Mouse (Mus musculus): ENCODE measurements around the gene Retn. TPM values are rescaled to one million over a fixed set of nuclear protein-coding genes. Genes with fewer than 3 reads are reported as not detected.

Retn gene
- total RNA-seq, 2 experiments from 2014 or later = 0.81 to 1.0 TPM

GRCm38 (mm10) chr8:3654726-3655508, 653 bp upstream of the Retn start:
- intact Hi-C loops (cut with DNase I) = no loop called here

DNA sequence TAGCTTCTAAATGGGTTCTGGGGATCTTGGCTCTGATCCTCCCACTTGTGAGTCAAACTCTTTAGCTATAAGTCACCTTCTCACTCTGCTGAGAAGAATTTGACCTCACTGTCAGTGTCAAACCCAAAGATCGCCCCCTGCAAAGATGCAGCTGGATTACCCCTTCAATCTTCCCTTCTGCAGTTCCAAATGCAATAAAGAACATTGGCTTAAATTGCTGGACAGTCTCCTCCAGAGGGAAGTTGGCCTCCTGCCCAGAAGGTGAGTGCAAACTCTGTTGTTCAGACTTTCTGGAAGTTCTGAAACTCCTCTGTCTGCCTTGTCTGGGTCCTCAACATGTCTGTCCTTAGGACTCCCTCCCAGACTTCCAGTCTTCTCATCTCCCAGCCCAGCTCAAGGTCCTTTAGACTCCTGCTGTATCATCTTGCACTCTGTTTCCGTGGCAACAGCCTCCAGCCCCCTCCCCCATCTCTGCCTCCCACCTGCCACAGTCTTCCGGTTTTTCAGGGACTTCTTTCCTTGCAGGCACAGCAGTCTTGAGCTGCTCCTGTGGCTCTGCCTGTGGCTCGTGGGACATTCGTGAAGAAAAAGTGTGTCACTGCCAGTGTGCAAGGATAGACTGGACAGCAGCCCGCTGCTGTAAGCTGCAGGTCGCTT, 1.3 kb downstream of the Retn start:
- intact Hi-C loops (cut with DNase I) = no loop called here

More at GRCm38 (mm10) chr8:3654726-3655508, 653 bp upstream of the Retn start:
- DNase-seq (ENCODE audit: extremely low spot score in 1 of 2, low spot score in 2 of 2) = no peak

DNA sequence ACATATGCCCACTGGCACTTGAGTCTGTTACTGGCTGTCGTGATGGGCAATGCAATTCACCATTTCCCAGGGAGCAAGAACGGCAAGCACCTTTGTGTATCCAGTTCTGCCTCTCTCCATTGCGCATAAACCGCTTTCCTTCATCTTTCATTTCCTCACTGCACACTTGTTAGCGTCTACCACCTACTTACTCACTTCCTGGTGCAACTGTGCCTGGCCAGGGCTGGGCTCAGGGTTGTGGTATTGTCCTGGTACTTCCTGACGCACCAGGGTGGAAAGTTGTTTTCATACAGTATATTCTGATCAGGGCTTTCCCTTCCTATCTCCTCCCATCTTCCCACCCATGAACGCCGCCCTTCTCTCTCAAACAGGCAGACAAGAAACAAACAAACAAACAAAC, 5.3 kb downstream of the Retn start:
- no peak for DNase-seq (ENCODE audit: extremely low spot score in 1 of 2, low spot score in 2 of 2)

More for the DNA sequence above, 1.3 kb downstream of the Retn start:
- peak in 1 of 2 experiments; percentile 53 for DNase-seq (ENCODE audit: extremely low spot score in 1 of 2, low spot score in 2 of 2)

DNA sequence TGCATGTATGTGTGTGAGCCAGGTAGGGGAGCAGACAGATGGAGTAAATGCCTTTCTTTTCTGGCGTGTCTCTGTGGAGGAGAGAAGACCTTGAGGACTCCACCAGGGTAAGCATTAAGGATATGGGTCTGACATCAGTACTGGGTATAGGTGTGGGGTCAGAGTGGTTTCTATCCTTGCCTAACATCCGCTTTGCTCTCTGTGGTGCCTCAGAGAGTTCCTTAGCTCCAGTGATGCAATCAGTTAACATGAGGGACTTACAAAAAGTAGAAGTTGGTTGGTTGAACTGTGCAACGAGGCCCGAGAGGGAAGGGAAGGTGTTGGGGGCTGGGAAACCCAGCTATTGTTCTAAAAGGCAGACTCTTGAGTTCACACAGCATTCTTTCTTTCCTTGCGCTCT, 8.8 kb downstream of the Retn start:
- intact Hi-C loops (cut with DNase I) = no loop called here
- no peak for DNase-seq (ENCODE audit: extremely low spot score in 1 of 2, low spot score in 2 of 2)

More for the DNA sequence above, 5.3 kb downstream of the Retn start:
- intact Hi-C loops (cut with DNase I) = no loop called here

DNA sequence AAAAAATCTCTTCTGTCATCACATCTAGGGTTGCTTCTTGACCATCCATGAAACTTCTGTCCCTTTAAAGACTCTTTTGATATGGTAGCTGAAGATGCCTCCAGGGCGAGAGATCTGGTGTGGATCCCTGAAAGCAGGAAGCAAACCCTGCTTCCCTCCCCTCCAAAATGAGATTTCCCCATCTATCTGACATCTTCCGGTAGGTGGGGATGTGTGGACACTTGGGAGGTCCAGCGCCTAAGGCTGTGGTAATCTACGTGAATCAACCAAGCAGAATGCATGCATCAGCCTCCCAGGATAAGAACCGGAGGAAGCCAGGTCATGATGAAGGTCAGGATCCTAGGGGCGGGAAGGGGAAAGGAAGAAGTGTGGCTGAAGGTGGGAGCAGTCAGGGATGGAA, 9.9 kb downstream of the Retn start, which contains the start of gene Mcemp1:
Gene Mcemp1 (plus strand): TSS at position 248 of the 400 bp plus-strand sequence.
- intact Hi-C loops (cut with DNase I) = no loop called here
- no peak for DNase-seq (ENCODE audit: extremely low spot score in 1 of 2, low spot score in 2 of 2)

DNA sequence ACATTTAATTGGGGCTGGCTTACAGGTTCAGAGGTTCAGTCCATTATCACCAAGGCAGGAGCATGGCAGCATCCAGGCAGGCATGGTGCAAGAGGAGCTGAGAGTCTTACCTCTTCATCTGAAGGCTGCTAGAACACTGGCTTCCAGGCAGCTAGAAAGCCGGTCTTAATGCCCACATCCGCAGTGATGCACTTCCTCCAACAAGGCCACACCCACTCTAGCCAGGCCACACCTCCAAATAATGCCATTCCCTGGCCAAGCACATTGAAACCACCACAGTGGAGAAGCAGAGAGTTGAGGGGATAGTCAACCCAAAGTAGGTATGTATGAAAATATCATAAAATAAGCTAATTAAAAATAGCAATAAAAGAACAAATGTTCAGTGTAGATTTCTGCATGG, 14.8 kb downstream of the Retn start:
- no peak for DNase-seq (ENCODE audit: extremely low spot score in 1 of 2, low spot score in 2 of 2)
- intact Hi-C loops (cut with DNase I) = loop anchor here (5.0 kb wide), 2 partner anchors 43 to 113 kb away; partner anchors contain the start of gene Pcp2

GRCm38 (mm10) chr8:3671980-3672491, 16.5 kb downstream of the Retn start, which contains the start of gene Fcor:
Fcor (minus strand) TSS chr8:3672362.
- peak; percentile 78 to 86 for DNase-seq (ENCODE audit: extremely low spot score in 1 of 2, low spot score in 2 of 2)
- intact Hi-C loops (cut with DNase I) = loop anchor here (5.0 kb wide), 2 partner anchors 45 to 115 kb away; partner anchors contain the start of gene Pcp2

DNA sequence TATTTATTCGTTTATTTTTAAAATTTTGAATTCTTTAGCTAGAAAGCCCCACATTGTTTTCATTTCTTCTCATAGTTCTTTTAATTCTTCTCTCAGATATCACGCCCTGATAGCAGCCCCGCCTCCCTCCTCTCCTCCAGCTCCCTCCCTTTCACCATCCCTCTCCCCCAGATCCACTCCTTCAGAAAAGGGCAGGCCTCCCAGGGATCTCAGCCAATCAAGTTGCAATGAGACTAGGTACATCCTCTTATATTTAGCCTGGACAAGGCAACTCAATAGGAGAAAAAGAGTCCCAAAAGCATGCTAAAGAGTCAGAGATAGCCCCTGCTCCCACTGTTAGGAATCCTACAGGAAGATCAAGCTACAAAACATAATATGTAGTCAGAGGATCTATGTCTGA, 19.1 kb downstream of the Retn start:
- intact Hi-C loops (cut with DNase I) = loop anchor here (5.0 kb wide), 2 partner anchors 47 to 117 kb away; partner anchors contain the start of gene Pcp2
- DNase-seq (ENCODE audit: extremely low spot score in 1 of 2, low spot score in 2 of 2) = no peak

- DNase-seq (ENCODE audit: extremely low spot score in 1 of 2, low spot score in 2 of 2) = peak; percentile 88 to 95
- intact Hi-C loops (cut with DNase I) = no loop called here
Measured at GRCm38 (mm10) chr8:3676131-3676992, 20.8 kb downstream of the Retn start, which contains the start of gene Trappc5. Trappc5 (plus strand) TSS chr8:3676299.

GRCm38 (mm10) chr8:3676993-3677579, 21.5 kb downstream of the Retn start:
- no peak for DNase-seq (ENCODE audit: extremely low spot score in 1 of 2, low spot score in 2 of 2)
- intact Hi-C loops (cut with DNase I) = no loop called here

DNA sequence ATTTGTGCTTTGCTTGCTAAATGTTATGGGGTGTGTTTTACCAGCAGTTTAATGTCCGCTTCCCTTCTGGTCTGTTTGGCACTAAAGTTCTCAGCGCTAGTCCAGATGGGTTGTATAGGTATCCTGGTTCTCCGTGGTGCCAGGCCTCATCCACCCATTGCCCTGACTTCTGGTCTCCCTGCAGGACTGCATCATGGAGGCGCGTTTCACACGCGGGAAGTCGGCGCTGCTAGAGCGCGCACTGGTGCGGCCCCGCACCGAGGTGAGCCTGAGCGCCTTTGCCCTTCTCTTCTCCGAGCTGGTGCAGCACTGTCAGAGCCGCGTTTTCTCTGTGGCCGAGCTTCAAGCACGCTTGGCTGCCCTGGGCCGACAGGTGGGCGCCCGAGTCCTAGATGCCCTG, 23.3 kb downstream of the Retn start:
- peak in 1 of 2 experiments; percentile 42 for DNase-seq (ENCODE audit: extremely low spot score in 1 of 2, low spot score in 2 of 2)
- intact Hi-C loops (cut with DNase I) = no loop called here

GRCm38 (mm10) chr8:3679236-3679635, 23.7 kb downstream of the Retn start:
- DNase-seq (ENCODE audit: extremely low spot score in 1 of 2, low spot score in 2 of 2) = no peak
- intact Hi-C loops (cut with DNase I) = no loop called here

DNA sequence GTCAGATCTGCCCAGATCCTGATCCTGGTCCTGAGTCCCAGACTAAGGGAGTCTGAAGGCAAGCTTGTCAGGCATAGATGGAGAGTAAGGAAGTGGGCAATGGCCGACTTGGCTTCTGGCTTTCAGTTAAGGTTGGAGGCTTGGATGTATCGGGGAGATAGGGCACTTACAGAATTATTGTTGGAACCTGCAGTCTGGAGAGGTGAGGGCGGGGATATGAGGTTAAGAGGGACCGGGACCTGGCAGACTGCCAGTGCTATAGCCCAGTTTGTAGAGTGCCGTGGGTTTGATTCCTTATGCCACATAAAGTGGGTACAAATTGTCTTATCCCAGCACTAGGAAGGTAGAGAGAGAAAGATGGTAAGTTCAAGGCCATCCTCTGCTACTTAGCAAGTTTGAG, 24.1 kb downstream of the Retn start:
- no peak for DNase-seq (ENCODE audit: extremely low spot score in 1 of 2, low spot score in 2 of 2)
- intact Hi-C loops (cut with DNase I) = no loop called here

GRCm38 (mm10) chr8:3682435-3682834, 26.9 kb downstream of the Retn start:
- no peak for DNase-seq (ENCODE audit: extremely low spot score in 1 of 2, low spot score in 2 of 2)
- intact Hi-C loops (cut with DNase I) = no loop called here

DNA sequence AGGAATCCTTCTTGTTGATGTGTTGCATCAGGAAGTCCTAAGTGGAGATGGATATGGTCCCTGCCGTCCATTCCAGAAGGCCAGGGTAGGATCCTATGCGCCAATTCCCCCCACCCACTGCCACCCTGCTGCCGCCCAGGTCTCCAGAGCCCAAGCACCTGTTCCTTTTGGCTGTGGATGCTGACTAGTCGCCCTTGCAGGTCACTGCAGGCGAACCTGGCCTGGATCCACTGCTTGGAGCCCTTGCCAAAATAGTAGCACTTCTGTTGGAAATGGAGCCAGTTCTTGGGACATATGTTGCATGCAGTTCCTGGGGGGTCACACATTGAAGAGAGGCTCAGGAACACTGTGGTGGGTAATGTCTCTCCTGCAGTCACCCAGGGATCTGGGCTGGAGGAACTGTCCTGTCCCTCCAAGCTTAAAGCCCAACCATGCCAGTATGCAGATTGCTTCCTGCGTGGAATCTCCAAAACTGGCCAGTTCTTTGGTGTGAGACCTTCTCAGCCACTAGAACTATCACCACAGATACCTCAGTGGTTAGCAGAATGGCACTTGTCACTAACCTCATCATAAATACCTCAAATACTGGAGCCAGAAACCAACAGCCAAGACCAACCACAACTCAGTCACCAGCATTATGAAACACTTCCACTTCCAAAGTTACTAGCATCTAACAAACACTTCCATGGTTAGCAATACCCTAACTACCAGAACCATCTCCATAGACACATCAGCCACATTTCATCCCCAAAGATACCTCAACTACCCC, 28.0 kb downstream of the Retn start:
- DNase-seq (ENCODE audit: extremely low spot score in 1 of 2, low spot score in 2 of 2) = no peak
- intact Hi-C loops (cut with DNase I) = no loop called here

- no peak for DNase-seq (ENCODE audit: extremely low spot score in 1 of 2, low spot score in 2 of 2)
- intact Hi-C loops (cut with DNase I) = no loop called here
Measured at GRCm38 (mm10) chr8:3684530-3684929, 29.0 kb downstream of the Retn start.

- DNase-seq (ENCODE audit: extremely low spot score in 1 of 2, low spot score in 2 of 2) = no peak
- intact Hi-C loops (cut with DNase I) = no loop called here
Measured at GRCm38 (mm10) chr8:3685422-3685821, 29.9 kb downstream of the Retn start.

GRCm38 (mm10) chr8:3687537-3687936, 32.0 kb downstream of the Retn start:
- DNase-seq (ENCODE audit: extremely low spot score in 1 of 2, low spot score in 2 of 2) = no peak
- intact Hi-C loops (cut with DNase I) = no loop called here
